Mouse (Mus musculus): Measurements from ENCODE around the gene 9530068E07Rik. TPM values are rescaled to one million over a fixed set of nuclear protein-coding genes. Genes with fewer than 3 reads are reported as not detected.

Gene 9530068E07Rik
- polyA plus RNA-seq, 1 experiment from 2014 or later, result 138 TPM

GRCm38 (mm10) chr11:52369252-52370134, 26.7 kb upstream of the 9530068E07Rik start:
- H3K4me1 ChIP-seq (replicated peaks; ENCODE audit: control insufficient read depth, insufficient read depth, low read length), result peaks cover 13% of the 10 kb centered on the region
- no peaks in the 10 kb centered on the region for H3K9me3 ChIP-seq (ENCODE audit: control insufficient read depth, low read length)
- H3K9ac ChIP-seq, result no peak overlapping the region
- H3K27ac ChIP-seq, result 0 out of 2 replicates have a peak overlapping the region, but pooled peaks have one; percentile 51
- ATAC-seq (ENCODE audit: low FRiP score), result no peak
- H3K4me2 ChIP-seq (replicated peaks), result no peak overlapping the region
- DNase-seq (ENCODE audit: low spot score), result no peak
- peaks cover 1% of the 10 kb centered on the region; the same call in 1 of the 2 replicates for H3K36me3 ChIP-seq (replicated peaks; ENCODE audit: control insufficient read depth, insufficient read depth)
- WGBS, result 81% methylated on average over 9 of the region's 9 CpGs
- H3K27me3 ChIP-seq (ENCODE audit: control insufficient read depth, insufficient read depth, low read length), result no peaks in the 10 kb centered on the region
- no peak overlapping the region for H3K4me3 ChIP-seq (replicated peaks; ENCODE audit: low read length)

- H3K9me3 ChIP-seq (ENCODE audit: control insufficient read depth, low read length), result no peaks in the 10 kb centered on the region
- H3K36me3 ChIP-seq (replicated peaks; ENCODE audit: control insufficient read depth, insufficient read depth), result peaks cover 7% of the 10 kb centered on the region; the same call in 1 of the 2 replicates
- 0 out of 2 replicates have a peak overlapping the region, but pooled peaks have one; percentile 51 for H3K27ac ChIP-seq
- peaks cover 10% of the 10 kb centered on the region for H3K4me1 ChIP-seq (replicated peaks; ENCODE audit: control insufficient read depth, insufficient read depth, low read length)
- 96% methylated on average over 2 of the region's 2 CpGs for WGBS
- H3K4me2 ChIP-seq (replicated peaks), result no peak overlapping the region
- ATAC-seq (ENCODE audit: low FRiP score) (no peak), DNase-seq (ENCODE audit: low spot score) (no peak)
- H3K27me3 ChIP-seq (ENCODE audit: control insufficient read depth, insufficient read depth, low read length), result no peaks in the 10 kb centered on the region
- no peak overlapping the region for H3K9ac ChIP-seq
- H3K4me3 ChIP-seq (replicated peaks; ENCODE audit: low read length), result no peak overlapping the region
These were observed 26.1 kb upstream of the 9530068E07Rik start for GRCm38 (mm10) chr11:52370135-52370452.

- ATAC-seq (ENCODE audit: low FRiP score), result no peak
- 0 out of 2 replicates have a peak overlapping the region, but pooled peaks have one; percentile 51 for H3K27ac ChIP-seq
These were observed 25.7 kb upstream of the 9530068E07Rik start for GRCm38 (mm10) chr11:52370538-52370937.

GRCm38 (mm10) chr11:52373841-52374240, 22.4 kb upstream of the 9530068E07Rik start:
- H3K9ac ChIP-seq, result no peak overlapping the region
- no peak overlapping the region for H3K4me2 ChIP-seq (replicated peaks)
- peaks cover 45% of the 10 kb centered on the region for H3K36me3 ChIP-seq (replicated peaks; ENCODE audit: control insufficient read depth, insufficient read depth)
- WGBS, result 48% methylated on average over 7 of the region's 7 CpGs
- no peaks in the 10 kb centered on the region for H3K27me3 ChIP-seq (ENCODE audit: control insufficient read depth, insufficient read depth, low read length)
- no peak for ATAC-seq (ENCODE audit: low FRiP score)
- H3K4me3 ChIP-seq (replicated peaks; ENCODE audit: low read length), result no peak overlapping the region
- no peak overlapping the region for H3K27ac ChIP-seq
- peaks cover 4% of the 10 kb centered on the region; the same call in 1 of the 2 replicates for H3K4me1 ChIP-seq (replicated peaks; ENCODE audit: control insufficient read depth, insufficient read depth, low read length)
- no peak for DNase-seq (ENCODE audit: low spot score)
- no peaks in the 10 kb centered on the region for H3K9me3 ChIP-seq (ENCODE audit: control insufficient read depth, low read length)

More at GRCm38 (mm10) chr11:52370538-52370937, 25.7 kb upstream of the 9530068E07Rik start:
- H3K4me1 ChIP-seq (replicated peaks; ENCODE audit: control insufficient read depth, insufficient read depth, low read length), result peaks cover 5% of the 10 kb centered on the region; the same call in 1 of the 2 replicates
- WGBS, result 36% methylated on average over 2 of the region's 2 CpGs
- no peaks in the 10 kb centered on the region for H3K27me3 ChIP-seq (ENCODE audit: control insufficient read depth, insufficient read depth, low read length)
- H3K9me3 ChIP-seq (ENCODE audit: control insufficient read depth, low read length), result no peaks in the 10 kb centered on the region
- H3K4me3 ChIP-seq (replicated peaks; ENCODE audit: low read length), result no peak overlapping the region
- H3K4me2 ChIP-seq (replicated peaks), result no peak overlapping the region
- DNase-seq (ENCODE audit: low spot score), result peak; percentile 57
- no peak overlapping the region for H3K9ac ChIP-seq
- H3K36me3 ChIP-seq (replicated peaks; ENCODE audit: control insufficient read depth, insufficient read depth), result peaks cover 12% of the 10 kb centered on the region; the same call in 1 of the 2 replicates

GRCm38 (mm10) chr11:52374340-52374739, 21.9 kb upstream of the 9530068E07Rik start:
- Histone ChIP-seq H3K9me3 (ENCODE audit: control insufficient read depth, low read length) (no peaks in the 10 kb centered on the region), H3K4me1 (replicated peaks; ENCODE audit: control insufficient read depth, insufficient read depth, low read length) (peaks cover 4% of the 10 kb centered on the region; the same call in 1 of the 2 replicates), H3K27ac (no peak overlapping the region), H3K27me3 (ENCODE audit: control insufficient read depth, insufficient read depth, low read length) (no peaks in the 10 kb centered on the region), H3K4me2 (replicated peaks) (no peak overlapping the region), H3K4me3 (replicated peaks; ENCODE audit: low read length) (no peak overlapping the region), H3K9ac (no peak overlapping the region), H3K36me3 (replicated peaks; ENCODE audit: control insufficient read depth, insufficient read depth) (peaks cover 50% of the 10 kb centered on the region)
- DNase-seq (ENCODE audit: low spot score) (peak; percentile 60), ATAC-seq (ENCODE audit: low FRiP score) (no peak)
- 70% methylated on average over 6 of the region's 6 CpGs for WGBS

GRCm38 (mm10) chr11:52377579-52377978, 18.6 kb upstream of the 9530068E07Rik start:
- H3K9me3 ChIP-seq (ENCODE audit: control insufficient read depth, low read length), result no peaks in the 10 kb centered on the region
- ATAC-seq (ENCODE audit: low FRiP score) (no peak), DNase-seq (ENCODE audit: low spot score) (no peak)
- H3K27ac ChIP-seq, result no peak overlapping the region
- WGBS, result 96% methylated on average over 4 of the region's 4 CpGs
- H3K4me3 ChIP-seq (replicated peaks; ENCODE audit: low read length), result no peak overlapping the region
- peaks cover 72% of the 10 kb centered on the region for H3K36me3 ChIP-seq (replicated peaks; ENCODE audit: control insufficient read depth, insufficient read depth)
- no peaks in the 10 kb centered on the region for H3K4me1 ChIP-seq (replicated peaks; ENCODE audit: control insufficient read depth, insufficient read depth, low read length)
- no peaks in the 10 kb centered on the region for H3K27me3 ChIP-seq (ENCODE audit: control insufficient read depth, insufficient read depth, low read length)
- no peak overlapping the region for H3K4me2 ChIP-seq (replicated peaks)
- no peak overlapping the region for H3K9ac ChIP-seq

GRCm38 (mm10) chr11:52379241-52379640, 17.0 kb upstream of the 9530068E07Rik start:
- Histone ChIP-seq H3K4me2 (replicated peaks) (no peak overlapping the region), H3K9me3 (ENCODE audit: control insufficient read depth, low read length) (no peaks in the 10 kb centered on the region), H3K27ac (no peak overlapping the region), H3K4me3 (replicated peaks; ENCODE audit: low read length) (no peak overlapping the region), H3K36me3 (replicated peaks; ENCODE audit: control insufficient read depth, insufficient read depth) (peaks cover 89% of the 10 kb centered on the region), H3K9ac (no peak overlapping the region), H3K4me1 (replicated peaks; ENCODE audit: control insufficient read depth, insufficient read depth, low read length) (no peaks in the 10 kb centered on the region), H3K27me3 (ENCODE audit: control insufficient read depth, insufficient read depth, low read length) (no peaks in the 10 kb centered on the region)
- DNase-seq (ENCODE audit: low spot score) (no peak), ATAC-seq (ENCODE audit: low FRiP score) (no peak)
- WGBS, result 95% methylated on average over 3 of the region's 3 CpGs

- no peak for ATAC-seq (ENCODE audit: low FRiP score)
- Histone ChIP-seq H3K27me3 (ENCODE audit: control insufficient read depth, insufficient read depth, low read length) (no peaks in the 10 kb centered on the region), H3K36me3 (replicated peaks; ENCODE audit: control insufficient read depth, insufficient read depth) (peaks cover 86% of the 10 kb centered on the region), H3K4me1 (replicated peaks; ENCODE audit: control insufficient read depth, insufficient read depth, low read length) (no peaks in the 10 kb centered on the region), H3K9ac (no peak overlapping the region), H3K4me2 (replicated peaks) (no peak overlapping the region), H3K4me3 (replicated peaks; ENCODE audit: low read length) (no peak overlapping the region), H3K9me3 (ENCODE audit: control insufficient read depth, low read length) (no peaks in the 10 kb centered on the region), H3K27ac (no peak overlapping the region)
- no peak for DNase-seq (ENCODE audit: low spot score)
- 97% methylated on average over 14 of the region's 14 CpGs for WGBS
These were observed 12.5 kb upstream of the 9530068E07Rik start for GRCm38 (mm10) chr11:52383741-52384140.

GRCm38 (mm10) chr11:52384667-52385066, 11.6 kb upstream of the 9530068E07Rik start:
- H3K27me3 ChIP-seq (ENCODE audit: control insufficient read depth, insufficient read depth, low read length), result no peaks in the 10 kb centered on the region
- no peaks in the 10 kb centered on the region for H3K4me1 ChIP-seq (replicated peaks; ENCODE audit: control insufficient read depth, insufficient read depth, low read length)
- peaks cover 86% of the 10 kb centered on the region for H3K36me3 ChIP-seq (replicated peaks; ENCODE audit: control insufficient read depth, insufficient read depth)
- H3K4me2 ChIP-seq (replicated peaks), result no peak overlapping the region
- ATAC-seq (ENCODE audit: low FRiP score), result no peak
- no peaks in the 10 kb centered on the region for H3K9me3 ChIP-seq (ENCODE audit: control insufficient read depth, low read length)
- H3K27ac ChIP-seq, result no peak overlapping the region
- H3K4me3 ChIP-seq (replicated peaks; ENCODE audit: low read length), result no peak overlapping the region
- peak; percentile 68 for DNase-seq (ENCODE audit: low spot score)
- WGBS, result 58% methylated on average over 3 of the region's 3 CpGs
- no peak overlapping the region for H3K9ac ChIP-seq
